Comparison of ENCODE assay signal across 8 mouse cellular contexts in genomic region chr2:77249771-77250681, GRCm38 (mm10). TPM values are rescaled to one million over a fixed set of nuclear protein-coding genes. Genes with fewer than 3 reads are reported as not detected.
DNase-seq lines count a peak whose midpoint lies in the region; ATAC-seq and TF ChIP-seq lines count a peak whose summit lies in the region.

No protein-coding gene starts in this region.

- no peaks in the 10 kb centered on the region for H3K36me3 ChIP-seq in spleen, adult 2 months (ENCODE audit: control insufficient read depth, insufficient read depth, low read length)
- 0 out of 2 replicates have a peak, but pooled peaks cover 4% of the 10 kb centered on the region for H3K36me3 ChIP-seq in forebrain, embryonic 13.5 days (ENCODE audit: poor library complexity, severe bottlenecking)
- H3K36me3 ChIP-seq in intestine, embryonic 14.5 days (ENCODE audit: control insufficient read depth, insufficient read depth, low read length), result no peaks in the 10 kb centered on the region
- H3K36me3 ChIP-seq in lung, embryonic 16.5 days (ENCODE audit: control insufficient read depth, insufficient read depth, low read length), result no peaks in the 10 kb centered on the region

- H3K27ac ChIP-seq in spleen, adult 2 months (ENCODE audit: insufficient read depth, low read length), result no peak overlapping the region
- H3K27ac ChIP-seq in forebrain, embryonic 13.5 days, result no peak overlapping the region
- no peak overlapping the region for H3K27ac ChIP-seq in intestine, embryonic 14.5 days (ENCODE audit: low read depth)
- no peak overlapping the region for H3K27ac ChIP-seq in lung, embryonic 16.5 days (ENCODE audit: low read length)

- WGBS in spleen, adult 2 months, result 54% methylated on average over 8 of the region's 8 CpGs
- WGBS in forebrain, embryonic 13.5 days, result 35% methylated on average over 8 of the region's 8 CpGs
- 29% methylated on average over 8 of the region's 8 CpGs for WGBS in intestine, embryonic 14.5 days
- 45% methylated on average over 8 of the region's 8 CpGs for WGBS in lung, embryonic 16.5 days

- no peaks in the 10 kb centered on the region for H3K4me1 ChIP-seq in spleen, adult 2 months (ENCODE audit: control insufficient read depth, insufficient read depth, insufficient read length)
- peaks cover 30% of the 10 kb centered on the region for H3K4me1 ChIP-seq in forebrain, embryonic 13.5 days
- peaks cover 7% of the 10 kb centered on the region; the same call in 1 of the 2 replicates for H3K4me1 ChIP-seq in intestine, embryonic 14.5 days (replicated peaks; ENCODE audit: control insufficient read depth, insufficient read depth, low read length)
- H3K4me1 ChIP-seq in lung, embryonic 16.5 days (replicated peaks; ENCODE audit: control insufficient read depth, insufficient read depth, low read length), result 0 out of 2 replicates have a peak, but pooled peaks cover 5% of the 10 kb centered on the region

- no peaks in the 10 kb centered on the region for H3K27me3 ChIP-seq in spleen, adult 2 months (ENCODE audit: control insufficient read depth, insufficient read depth, low read length)
- no peaks in the 10 kb centered on the region for H3K27me3 ChIP-seq in forebrain, embryonic 13.5 days
- no peaks in the 10 kb centered on the region for H3K27me3 ChIP-seq in intestine, embryonic 14.5 days (replicated peaks; ENCODE audit: control insufficient read depth, insufficient read depth, low read length)
- no peaks in the 10 kb centered on the region for H3K27me3 ChIP-seq in lung, embryonic 16.5 days (ENCODE audit: control insufficient read depth, insufficient read depth, low read depth, low read length)

- H3K9ac ChIP-seq in forebrain, embryonic 13.5 days, result no peak overlapping the region
- H3K9ac ChIP-seq in intestine, embryonic 14.5 days (ENCODE audit: low read length), result no peak overlapping the region
- H3K9ac ChIP-seq in lung, embryonic 16.5 days (ENCODE audit: low read length), result no peak overlapping the region

- no peak overlapping the region for H3K4me2 ChIP-seq in forebrain, embryonic 13.5 days
- no peak overlapping the region for H3K4me2 ChIP-seq in intestine, embryonic 14.5 days (ENCODE audit: low read length)
- H3K4me2 ChIP-seq in lung, embryonic 16.5 days (ENCODE audit: low read depth, low read length), result no peak overlapping the region

- peak; percentile 33; the same call in 1 of the 2 replicates for TF ChIP-seq CTCF in spleen, adult 2 months (IDR thresholded peaks at IDR 0.05; ENCODE audit: extremely low read depth, insufficient read depth, insufficient read length, insufficient replicate concordance)

- H3K9me3 ChIP-seq in forebrain, embryonic 13.5 days (replicated peaks), result no peaks in the 10 kb centered on the region
- H3K9me3 ChIP-seq in intestine, embryonic 14.5 days (ENCODE audit: control insufficient read depth, low read length), result no peaks in the 10 kb centered on the region
- H3K9me3 ChIP-seq in lung, embryonic 16.5 days (ENCODE audit: control insufficient read depth, low read length), result no peaks in the 10 kb centered on the region

- H3K4me3 ChIP-seq in spleen, adult 2 months (ENCODE audit: extremely low read depth, insufficient read depth, insufficient read length), result no peak overlapping the region
- H3K4me3 ChIP-seq in forebrain, embryonic 13.5 days, result no peak overlapping the region
- no peak overlapping the region for H3K4me3 ChIP-seq in intestine, embryonic 14.5 days (ENCODE audit: low read depth, low read length)
- H3K4me3 ChIP-seq in lung, embryonic 16.5 days (ENCODE audit: low read length), result no peak overlapping the region

- ATAC-seq in forebrain, embryonic 13.5 days, result peak; percentile 46; the same call in 1 of the 2 replicates
- no peak for ATAC-seq in intestine, embryonic 14.5 days (replicated peaks; ENCODE audit: low FRiP score, low TSS enrichment, low read depth)
- ATAC-seq in lung, embryonic 16.5 days (ENCODE audit: low read depth), result 0 out of 2 replicates have a peak, but pooled peaks have one; percentile 23

- no peak for TF ChIP-seq POLR2A in spleen, adult 2 months (IDR thresholded peaks at IDR 0.05; ENCODE audit: low read depth, low read length)

- peak in 1 of 2 experiments; percentile 2 for DNase-seq in spleen, adult 2 months (ENCODE audit: low read depth in 1 of 2, low spot score in 2 of 2)
- no peak for DNase-seq in spleen, adult 12 weeks (ENCODE audit: low spot score)
- DNase-seq in c-Kit-positive CD71-negative TER-119-negative erythroid progenitor cells, embryonic 14.5 days (ENCODE audit: low read depth), result peak; percentile 25
- DNase-seq in intestine, embryonic 14.5 days (ENCODE audit: low spot score), result peak; percentile 70
- peak; percentile 84 for DNase-seq in retina, embryonic 14.5 days (ENCODE audit: low spot score)
- DNase-seq in left cerebral cortex, postnatal 14 days (ENCODE audit: low spot score in 2 of 2), result no peak

- intact Hi-C loops in left cerebral cortex, postnatal 14 days (cut with DNase I), result no loop called here

RNA-seq across cellular contexts. Expression of gene Sestd1, which starts 30.4 kb away (rescaled TPM):
- polyA plus RNA-seq in spleen, adult 2 months (2012; rRNA removed), result 0.74 and 0.75 TPM in 2 replicates
- polyA plus RNA-seq in forebrain, embryonic 13.5 days (2015; fragmentation: Nextera tagmentation; extraction: Ambion mirVana), result 27.0 and 27.9 TPM in 2 replicates
- polyA plus RNA-seq in intestine, embryonic 14.5 days (2014; fragmentation: Nextera tagmentation; extraction: Ambion mirVana), result 20.3 and 21.1 TPM in 2 replicates
- polyA plus RNA-seq in lung, embryonic 16.5 days (2015; fragmentation: Nextera tagmentation; extraction: Ambion mirVana), result 14.8 and 17.1 TPM in 2 replicates
- total RNA-seq in left cerebral cortex, postnatal 14 days (2021), result 100 to 1,000 TPM in 1 of 2 experiments, 10 to 100 TPM in 1; 92.9 to 102 TPM

Comparison
In these comparisons a context has a peak if more than half of its experiments do, and no peak if none do; other contexts are left out.
1. DNase-seq: peak in c-Kit-positive CD71-negative TER-119-negative erythroid progenitor cells, embryonic 14.5 days (single experiment), intestine, embryonic 14.5 days (single experiment) and retina, embryonic 14.5 days (single experiment); none in spleen, adult 12 weeks (single experiment) and left cerebral cortex, postnatal 14 days (0 of 2).